Mouse (Mus musculus) lung, adult 18-20 months (tissue): ENCODE results near the gene Zfp595.
"Not testable (repeated sequence)": the region's sequence is repeated elsewhere in the genome, so short reads cannot be mapped to it uniquely, and the experiment has no call there.

Experiments used
- DNase-seq, 2 experiments: peaks; one replicate each; pipeline ENCODE4 v3.0.0; 2022; ENCODE audit warnings: mixed read lengths in 2 of 2

Gene Zfp595

DNA sequence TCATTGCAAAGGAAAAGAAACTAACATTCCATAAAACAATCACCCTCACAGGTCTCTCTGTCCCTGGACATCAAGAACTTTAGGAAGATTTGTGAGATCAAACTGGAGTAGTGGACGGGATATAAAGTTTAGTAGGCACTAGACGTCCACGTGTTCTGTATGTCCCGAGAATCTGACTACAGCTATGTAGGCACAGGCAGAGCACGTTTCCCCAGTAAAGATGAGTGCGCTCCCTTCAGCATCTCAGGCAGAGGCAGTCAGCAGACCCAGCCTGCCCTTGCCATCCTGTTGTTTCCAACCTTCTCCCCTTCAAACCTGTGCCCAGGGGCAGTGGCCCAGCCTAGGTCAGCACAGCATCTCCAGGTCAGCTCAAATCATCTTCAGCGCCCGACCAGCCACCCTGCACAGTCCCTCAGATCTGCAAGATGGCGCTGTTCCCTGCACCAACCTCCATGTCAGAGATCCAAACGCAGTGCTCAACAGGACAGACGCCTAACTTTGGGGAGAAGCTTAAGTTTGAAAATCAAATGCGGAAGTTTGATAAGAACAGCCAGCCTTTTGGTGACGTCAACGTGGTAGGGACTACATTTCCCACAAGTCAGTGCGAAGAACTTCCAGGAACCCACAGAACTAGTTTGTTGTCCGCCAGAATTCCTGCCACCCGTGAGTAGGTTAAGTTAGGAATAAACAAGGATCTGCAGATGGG, at the start of gene Zfp595:
Zfp595 (minus strand) TSS at position 552 of the 706 bp plus-strand sequence.
- peak; percentile 91 to 93 for DNase-seq

- DNase-seq: not testable (repeated sequence)
These were observed 43.9 kb upstream of the Zfp595 start for GRCm38 (mm10) chr13:67376255-67376654.

- DNase-seq: peak; percentile 86 to 87
These were observed 42.9 kb upstream of the Zfp595 start, which contains the start of the genes Gm28041 and Zfp456 for GRCm38 (mm10) chr13:67375050-67375911. TSS of gene Gm28041 (minus strand) at chr13:67375733. TSS of gene Zfp456 (minus strand) at chr13:67375810.

GRCm38 (mm10) chr13:67360131-67360744, 27.9 kb upstream of the Zfp595 start, which contains the start of the genes Gm28044 and Zfp953:
TSS of gene Gm28044 (minus strand) at chr13:67360536.
TSS of gene Zfp953 (minus strand) at chr13:67360605.
- peak; percentile 93 to 94 for DNase-seq

DNA sequence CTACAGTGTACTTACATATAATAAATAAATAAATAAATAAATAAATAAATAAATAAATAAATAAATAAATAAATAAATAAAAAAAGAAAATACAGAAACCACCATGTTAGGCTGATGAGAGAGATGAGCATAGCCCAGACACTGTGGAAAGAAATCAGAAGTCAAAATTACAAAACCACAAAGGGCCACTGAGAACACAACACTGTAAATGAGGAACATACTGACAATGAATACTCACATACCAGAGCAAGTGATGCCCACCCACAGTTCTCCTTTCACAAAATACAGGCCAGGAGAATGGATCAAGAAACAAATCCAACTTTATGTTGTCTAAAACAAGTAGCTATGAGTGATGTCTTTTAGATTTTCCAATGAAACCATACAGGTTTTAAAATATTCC, 19.5 kb upstream of the Zfp595 start:
- DNase-seq: no peak

DNA sequence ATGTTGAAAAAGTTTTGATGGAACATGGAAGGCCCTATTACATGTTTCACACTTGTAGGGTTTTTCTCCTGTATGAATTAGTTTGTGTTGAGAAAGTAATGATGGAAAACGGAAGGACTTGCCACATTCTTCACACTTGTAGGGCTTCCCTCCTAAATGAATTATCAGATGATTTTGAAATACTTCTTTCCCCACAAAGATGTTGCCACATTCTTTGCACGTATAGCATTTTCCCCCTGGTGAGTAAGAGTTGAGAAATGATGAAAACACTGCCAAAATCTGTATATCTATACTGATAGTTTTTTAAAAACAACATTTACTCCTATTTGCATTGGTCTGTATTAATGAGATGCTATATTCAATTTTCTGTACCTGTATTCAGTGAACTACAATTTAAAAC, 11.1 kb upstream of the Zfp595 start:
- no peak for DNase-seq

GRCm38 (mm10) chr13:67332877-67333276, 507 bp upstream of the Zfp595 start:
- no peak for DNase-seq

- peak in 1 of 2 experiments; percentile 2 for DNase-seq
These were observed 25.7 kb downstream of the Zfp595 start for GRCm38 (mm10) chr13:67306718-67307117.

DNA sequence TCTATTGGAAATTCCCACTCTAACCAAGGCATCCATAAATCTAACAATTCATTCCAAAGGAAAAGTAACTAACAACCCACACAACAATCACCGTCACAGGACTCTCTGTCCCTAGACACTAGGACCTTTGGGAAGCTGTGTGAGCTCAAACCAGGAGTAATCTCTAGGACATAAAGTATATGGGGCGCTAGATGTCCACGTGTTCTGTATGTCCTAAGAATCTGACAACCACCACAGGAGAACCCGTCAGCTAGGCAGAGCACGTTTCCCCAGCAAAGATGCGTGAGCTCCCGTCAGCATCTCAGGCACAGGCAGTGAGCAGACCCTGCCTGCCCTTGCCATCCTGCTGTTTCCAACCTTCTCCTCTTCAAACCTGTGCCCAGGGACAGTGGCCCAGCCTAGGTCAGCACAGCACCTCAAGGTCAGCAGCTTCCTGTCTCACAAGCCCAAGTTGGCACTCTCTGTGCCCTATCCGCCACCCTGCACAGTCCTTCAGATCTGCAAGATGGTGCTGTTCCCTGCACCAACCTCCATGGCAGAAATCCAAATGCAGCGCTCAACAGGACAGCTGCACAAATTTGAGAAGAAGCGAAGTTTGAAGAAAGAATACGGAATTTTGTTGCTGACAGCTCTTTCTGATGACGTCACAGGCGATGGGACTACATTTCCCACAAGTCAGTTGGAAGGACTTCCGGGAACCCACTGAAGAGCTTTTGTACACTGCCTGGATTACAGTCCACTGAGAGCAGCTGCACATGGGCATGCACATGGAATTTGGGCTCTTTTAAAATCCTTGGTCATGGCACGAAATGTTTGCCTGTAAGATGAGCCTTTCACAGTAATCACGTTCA, 26.3 kb downstream of the Zfp595 start, which contains the start of gene Zfp457:
Zfp457 (minus strand) TSS at position 664 of the 851 bp plus-strand sequence.
- peak; percentile 90 to 92 for DNase-seq

DNA sequence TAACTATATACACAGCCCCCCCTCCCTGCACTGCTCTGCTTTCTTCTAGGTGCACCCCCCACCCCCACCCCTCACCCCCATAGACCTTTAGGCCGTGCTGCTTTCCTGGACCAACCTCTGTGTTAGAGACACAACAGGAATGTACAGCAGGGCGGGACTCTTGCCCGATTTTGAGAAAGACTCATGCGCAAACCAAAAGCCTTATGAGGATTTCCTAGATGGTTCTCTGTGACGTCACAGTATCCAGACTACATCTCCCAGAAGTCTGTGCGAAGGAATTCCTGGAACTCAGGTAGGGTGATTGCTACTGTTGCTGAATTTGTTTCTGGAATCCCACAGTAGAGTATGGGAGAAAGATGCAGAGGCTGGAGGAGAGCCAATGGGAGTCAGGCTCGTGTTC, 54.1 kb downstream of the Zfp595 start, which contains the start of gene Zfp458:
Zfp458 (minus strand) TSS at position 153 of the 400 bp plus-strand sequence.
- peak; percentile 28 to 59 for DNase-seq

DNA sequence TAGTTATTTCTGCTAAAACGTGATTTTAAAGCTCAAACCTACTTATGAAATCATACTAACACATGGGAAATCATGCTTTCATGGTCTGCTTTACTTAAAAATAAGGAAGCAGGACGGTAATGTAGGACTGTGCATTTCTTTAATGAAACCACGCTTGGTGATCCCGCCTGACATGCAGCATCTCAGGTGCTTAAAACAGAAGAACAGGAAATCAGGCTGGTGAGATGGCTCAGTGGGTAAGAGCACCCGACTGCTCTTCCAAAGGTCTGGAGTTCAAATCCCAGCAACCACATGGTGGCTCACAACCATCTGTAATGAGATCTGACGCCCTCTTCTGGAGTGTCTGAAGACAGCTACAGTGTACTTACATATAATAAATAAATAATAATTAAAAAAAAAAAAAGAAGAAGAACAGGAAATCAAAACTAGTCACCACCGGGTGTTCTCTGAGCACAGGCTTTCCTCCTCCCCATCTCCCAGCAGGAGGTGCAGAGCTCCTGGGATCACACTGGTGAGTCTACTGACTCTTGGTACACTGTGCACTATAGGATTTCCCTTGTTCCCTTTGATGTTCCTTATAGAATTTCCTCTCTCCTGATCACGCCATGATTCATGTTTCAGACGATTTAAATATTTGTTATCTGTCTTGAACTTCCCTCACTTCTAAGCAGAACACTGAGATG, 62.8 kb downstream of the Zfp595 start:
- not testable (repeated sequence) for DNase-seq

DNA sequence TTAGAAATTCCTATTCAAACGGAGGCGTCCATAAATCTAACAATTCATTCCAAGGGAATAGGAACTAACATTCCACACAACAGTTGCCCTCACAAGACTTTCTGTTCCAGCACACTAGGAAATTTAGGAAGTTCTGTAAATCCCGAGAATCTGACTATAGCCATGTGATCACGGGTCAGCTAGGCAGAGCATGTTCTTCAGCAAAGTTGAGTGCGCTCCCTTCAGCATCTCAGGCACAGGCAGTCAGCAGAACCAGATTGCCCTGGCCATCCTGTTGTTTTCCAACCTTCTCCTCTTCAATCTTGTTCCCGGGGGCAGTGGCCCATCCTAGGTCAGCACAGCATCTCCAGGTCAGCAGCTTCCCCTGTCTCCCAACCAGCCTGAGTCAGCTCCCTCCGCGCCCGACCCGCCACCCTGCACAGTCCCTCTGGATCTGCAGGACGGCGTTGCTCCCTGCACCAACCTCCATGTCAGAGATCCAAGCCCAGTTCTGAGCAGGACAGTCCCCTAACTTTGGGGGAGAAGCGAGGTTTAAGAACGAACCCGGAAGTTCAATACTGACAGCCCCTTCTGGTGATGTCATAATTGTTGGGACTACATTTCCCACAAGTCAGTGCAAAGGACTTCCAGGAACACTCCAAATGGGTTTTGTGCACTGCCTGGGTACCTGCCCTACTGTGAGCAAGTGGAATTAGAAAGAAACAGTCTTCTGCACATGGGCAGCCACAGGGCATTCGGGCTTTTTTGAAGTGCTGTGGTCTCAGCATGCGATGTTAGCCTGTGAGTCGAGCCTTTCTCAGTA, 63.6 kb downstream of the Zfp595 start:
- peak; percentile 72 to 87 for DNase-seq
